9 mouse cellular contexts compared by ENCODE assay signal in the genomic region with DNA sequence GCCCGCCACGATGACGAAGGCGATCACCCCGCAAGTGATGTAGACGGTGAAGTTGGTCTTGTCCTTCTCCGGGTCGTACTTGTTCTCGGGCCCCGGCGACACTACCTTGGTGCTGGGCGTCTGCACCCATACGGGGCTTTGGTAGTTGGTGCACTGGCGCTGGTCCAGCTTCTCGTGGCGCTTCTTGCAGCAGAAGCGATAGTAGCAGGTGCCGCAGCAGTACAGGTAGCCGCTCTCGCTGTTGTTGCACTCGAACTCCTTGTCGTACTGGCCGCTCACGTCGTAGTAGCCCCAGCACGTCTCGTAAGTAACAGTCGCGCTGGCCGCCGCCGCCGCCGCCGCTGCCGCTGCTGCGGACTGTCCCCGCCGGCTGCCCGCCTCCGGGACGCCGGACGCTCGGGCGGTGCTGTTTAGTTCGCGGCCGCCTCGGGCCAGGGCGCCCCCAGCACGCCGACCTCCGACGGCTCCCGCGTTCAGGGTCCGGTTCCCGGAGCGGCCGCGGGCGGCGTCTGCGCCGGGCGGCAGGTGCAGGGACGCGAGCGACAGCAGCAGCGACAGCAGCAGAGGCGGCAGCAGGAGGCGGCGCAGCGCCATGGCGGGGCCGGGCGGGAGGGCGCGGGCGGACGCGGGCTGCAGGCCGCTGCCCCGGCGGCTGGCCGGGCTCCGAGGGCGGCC. TPM values are rescaled to one million over a fixed set of nuclear protein-coding genes. Genes with fewer than 3 reads are reported as not detected.
DNase-seq lines count a peak whose midpoint lies in the region; ATAC-seq lines count a peak whose summit lies in the region.
"Had no signal": no experiment of that assay in that cellular context is flagged by ENCODE, and none has a peak within 500 bp of the region (broad histone marks: within the 10 kb centered on the region; RNA-seq: fewer than 3 reads in every experiment).

Gene Shisa6 (minus strand): TSS at position 594 of the 675 bp plus-strand sequence.

- no peak within 1 kb of the TSS for H3K27ac ChIP-seq in lung, embryonic 15.5 days
- peak within 1 kb of the TSS; percentile 55 for H3K27ac ChIP-seq in midbrain, embryonic 16.5 days (ENCODE audit: low read length)

- peak within 1 kb of the TSS; percentile 54 for H3K4me3 ChIP-seq in lung, embryonic 15.5 days
- peak within 1 kb of the TSS; percentile 66 for H3K4me3 ChIP-seq in midbrain, embryonic 16.5 days (ENCODE audit: low read depth, low read length)

- peak within 1 kb of the TSS; percentile 24; the same call in 1 of the 2 replicates for H3K9ac ChIP-seq in lung, embryonic 15.5 days
- H3K9ac ChIP-seq in midbrain, embryonic 16.5 days (ENCODE audit: low read depth, low read length) = peak within 1 kb of the TSS; percentile 73

- no peak for DNase-seq in lung, postnatal 36 days
- DNase-seq in embryo, embryonic 11 days = peak; percentile 59
- DNase-seq in heart, postnatal 14 days = peak; percentile 15 to 24
- DNase-seq in left cerebral cortex, postnatal 10 days (ENCODE audit: extremely low spot score in 1 of 2, low spot score in 2 of 2) = peak; percentile 24 to 59
- DNase-seq in B cell, adult 2 months = no peak
- no peak for DNase-seq in gastrocnemius, adult 18-20 months (ENCODE audit: low spot score)

- under 1% methylated on average over 73 of the region's 89 CpGs for WGBS in lung, embryonic 15.5 days
- under 1% methylated on average over 73 of the region's 89 CpGs for WGBS in midbrain, embryonic 16.5 days

- ATAC-seq in lung, embryonic 15.5 days (ENCODE audit: borderline replicate concordance, extremely low read depth, low FRiP score, low TSS enrichment) = peak; percentile 36; the same call in 1 of the 2 replicates
- peak; percentile 70 for ATAC-seq in midbrain, embryonic 16.5 days

- H3K4me2 ChIP-seq in lung, embryonic 15.5 days = peak within 1 kb of the TSS; percentile 95
- peak within 1 kb of the TSS; percentile 78 for H3K4me2 ChIP-seq in midbrain, embryonic 16.5 days (ENCODE audit: low read length)

- peaks cover 19% of the 10 kb centered on the region for H3K4me1 ChIP-seq in lung, embryonic 15.5 days
- H3K4me1 ChIP-seq in midbrain, embryonic 16.5 days (ENCODE audit: control insufficient read depth, insufficient read depth, low read length) = peaks cover 5% of the 10 kb centered on the region

- intact Hi-C loops in heart, postnatal 14 days (cut with DNase I) = no loop called here
- intact Hi-C loops in left cerebral cortex, postnatal 10 days (cut with DNase I) = loop anchor here (5.0 to 10.0 kb wide), 3 partner anchors 291 to 703 kb away; no protein-coding TSS in a partner anchor

- peaks cover 78% of the 10 kb centered on the region for H3K27me3 ChIP-seq in lung, embryonic 15.5 days
- H3K27me3 ChIP-seq in midbrain, embryonic 16.5 days (ENCODE audit: control insufficient read depth, insufficient read depth, low read depth, low read length) = peaks cover 20% of the 10 kb centered on the region

- no peaks in the 10 kb centered on the region for H3K36me3 ChIP-seq in lung, embryonic 15.5 days
- H3K36me3 ChIP-seq in midbrain, embryonic 16.5 days (ENCODE audit: control insufficient read depth, insufficient read depth, low read length) = no peaks in the 10 kb centered on the region

- no peaks in the 10 kb centered on the region for H3K9me3 ChIP-seq in lung, embryonic 15.5 days
- H3K9me3 ChIP-seq in midbrain, embryonic 16.5 days (replicated peaks; ENCODE audit: control insufficient read depth, low read length, poor library complexity, severe bottlenecking) = no peaks in the 10 kb centered on the region

RNA-seq across cellular contexts. Expression of gene Shisa6, which starts in this region (rescaled TPM):
- polyA plus RNA-seq in lung, embryonic 15.5 days (2015; fragmentation: Nextera tagmentation; extraction: Ambion mirVana) = 0.11 and 0.31 TPM in 2 replicates
- total RNA-seq in heart, postnatal 14 days (2021) = under 1 TPM; 0.05 to 0.31 TPM
- 10 to 100 TPM; 37.8 to 46.6 TPM for total RNA-seq in left cerebral cortex, postnatal 10 days (2021)
- polyA plus RNA-seq in midbrain, embryonic 16.5 days (2015; fragmentation: Nextera tagmentation; extraction: Ambion mirVana) = 3.4 and 3.9 TPM in 2 replicates
- total RNA-seq in gastrocnemius, adult 18-20 months (2021) = under 1 TPM; 0.05 to 0.14 TPM
- total RNA-seq: neutrophil, adult 5-6 weeks had no signal

Comparison
In these comparisons a context has a peak if more than half of its experiments do, and no peak if none do; other contexts are left out.
1. RNA of gene Shisa6 (total RNA-seq): 37.8 to 46.6 TPM in left cerebral cortex, postnatal 10 days; 0.05 to 0.31 TPM in heart, postnatal 14 days and 0.05 to 0.14 TPM in gastrocnemius, adult 18-20 months; every median in the first group is over 10 times any median in the second.
2. Peak in ATAC-seq, H3K4me3 ChIP-seq, H3K9ac ChIP-seq and H3K4me2 ChIP-seq in lung, embryonic 15.5 days; RNA of the gene not detected or under 1 TPM.
3. Peak in DNase-seq in heart, postnatal 14 days; RNA of the gene not detected or under 1 TPM.
4. DNase-seq: peak in embryo, embryonic 11 days (single experiment) and left cerebral cortex, postnatal 10 days (2 of 2); none in lung, postnatal 36 days (single experiment), B cell, adult 2 months (0 of 2) and gastrocnemius, adult 18-20 months (single experiment).